Mouse (Mus musculus) intestine, embryonic 14.5 days (tissue): ENCODE results near the gene Zfp955a. TPM values are rescaled to one million over a fixed set of nuclear protein-coding genes. Genes with fewer than 3 reads are reported as not detected.
"Not testable (repeated sequence)": the region's sequence is repeated elsewhere in the genome, so short reads cannot be mapped to it uniquely, and the experiment has no call there.

Experiments
- ATAC-seq: fragments of 200-750 bp; cut with Nextera tagmentation; replicated peaks from 2 replicates; pipeline ENCODE4 v1.8.0; 2017; ENCODE audit warnings: low read depth, moderate number of reproducible peaks, moderate TSS enrichment, moderate library complexity; ENCODE audit not compliant: low FRiP score, low TSS enrichment
- DNase-seq: peaks from one replicate; pipeline ENCODE4 v3.0.0-alpha.2; 2018; ENCODE audit warnings: low spot score
- H3K27ac ChIP-seq: fragments of 300-500 bp; sonication (generic); 2 replicates; pipeline ENCODE4 v1.5.1; 2014; ENCODE audit warnings: low read depth, mild to moderate bottlenecking, control low read depth
- H3K27me3 ChIP-seq: fragments of 300-500 bp; sonication (generic); replicated peaks from 2 replicates; pipeline ENCODE4 v1.6.1; 2014; ENCODE audit warnings: low read length, control low read depth; ENCODE audit not compliant: control insufficient read depth, insufficient read depth
- H3K36me3 ChIP-seq: fragments of 300-500 bp; sonication (generic); 2 replicates; pipeline ENCODE4 v1.6.1; 2014; ENCODE audit warnings: low read length, control low read depth; ENCODE audit not compliant: control insufficient read depth, insufficient read depth
- H3K4me1 ChIP-seq: fragments of 300-500 bp; sonication (generic); replicated peaks from 2 replicates; pipeline ENCODE4 v1.6.1; 2014; ENCODE audit warnings: low read length, control low read depth, mixed read lengths; ENCODE audit not compliant: control insufficient read depth, insufficient read depth
- H3K4me2 ChIP-seq: fragments of 300-500 bp; sonication (generic); 2 replicates; pipeline ENCODE4 v1.6.1; 2014; ENCODE audit warnings: low read length
- H3K4me3 ChIP-seq: fragments of 300-500 bp; sonication (generic); 2 replicates; pipeline ENCODE4 v1.5.1; 2014; ENCODE audit warnings: low read depth, low read length, control low read depth, mixed read lengths
- H3K9ac ChIP-seq: fragments of 300-500 bp; sonication (generic); 2 replicates; pipeline ENCODE4 v1.6.1; 2014; ENCODE audit warnings: mild to moderate bottlenecking, low read length
- H3K9me3 ChIP-seq: fragments of 300-500 bp; sonication (generic); 2 replicates; pipeline ENCODE4 v1.6.1; 2016; ENCODE audit warnings: low read length, control low read depth; ENCODE audit not compliant: control insufficient read depth
- WGBS: fragments of 180-500 bp; shearing (Covaris S2); extraction: QIAGEN DNeasy Blood & Tissue Kit; methylation state at CpG from one replicate; pipeline ENCODE4 v1.1.7; 2014; 5-methylcytosine and 5-hydroxymethylcytosine counted together
- polyA plus RNA-seq: library from polyadenylated mRNA; unstranded; fragments of >200 nt; fragmentation: Nextera tagmentation; extraction: Ambion mirVana; gene quantifications from 2 replicates; pipeline ENCODE4 v1.2.1, GENCODE M21; 2014

The Zfp955a gene
- 16.8 and 18.0 TPM in 2 replicates for polyA plus RNA-seq

DNA sequence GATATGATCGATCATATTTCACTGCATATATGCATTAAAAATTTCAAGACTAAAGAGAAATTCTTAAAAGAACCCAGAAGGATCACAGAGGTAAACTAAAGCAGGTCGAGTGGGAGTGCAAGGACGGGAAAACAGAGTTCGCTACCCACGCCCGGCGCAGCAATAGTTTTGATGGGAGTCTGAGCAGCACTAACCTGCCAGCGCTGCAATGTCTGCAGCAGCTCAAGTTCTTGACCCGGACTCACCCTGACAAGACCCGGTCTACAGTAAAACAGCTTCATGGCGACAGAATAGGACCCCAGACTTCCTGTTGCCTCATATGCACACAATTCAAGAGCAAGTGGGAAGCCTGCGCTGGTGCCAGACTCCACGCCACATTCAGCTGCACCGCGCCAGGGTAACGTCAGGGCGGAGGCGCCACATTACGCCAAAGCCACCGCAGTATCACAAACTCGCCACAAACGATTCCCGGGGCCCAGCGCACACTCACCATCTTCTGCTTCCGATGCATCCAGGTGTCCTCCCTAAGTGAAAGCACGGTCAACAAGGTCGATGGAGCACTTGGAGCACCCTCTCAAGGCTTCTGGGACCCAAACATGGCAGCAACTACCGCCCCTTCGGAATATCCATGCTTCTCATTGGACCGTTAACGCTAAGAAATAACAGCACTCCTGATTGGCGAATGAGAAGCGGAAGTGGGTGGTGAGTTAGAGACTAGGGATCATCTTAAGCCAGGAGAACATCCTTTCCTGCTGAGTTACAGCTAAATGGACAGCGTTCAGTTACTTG is at the start of gene Zfp955a:
Gene Zfp955a, minus strand, starts transcription at position 616 of the 789 bp plus-strand sequence.
- H3K4me1 ChIP-seq, H3K9ac ChIP-seq, H3K36me3 ChIP-seq, H3K27ac ChIP-seq, DNase-seq, H3K27me3 ChIP-seq, H3K9me3 ChIP-seq: not testable (repeated sequence)
- H3K4me2 ChIP-seq, result peak within 1 kb of the TSS; percentile 26; the same call in 1 of the 2 replicates
- H3K4me3 ChIP-seq, result 0 out of 2 replicates have a peak within 1 kb of the TSS, but pooled peaks have one; percentile 15
- WGBS, result 21% methylated on average over 1 of the region's 34 CpGs
- peak; percentile 99 for ATAC-seq

DNA sequence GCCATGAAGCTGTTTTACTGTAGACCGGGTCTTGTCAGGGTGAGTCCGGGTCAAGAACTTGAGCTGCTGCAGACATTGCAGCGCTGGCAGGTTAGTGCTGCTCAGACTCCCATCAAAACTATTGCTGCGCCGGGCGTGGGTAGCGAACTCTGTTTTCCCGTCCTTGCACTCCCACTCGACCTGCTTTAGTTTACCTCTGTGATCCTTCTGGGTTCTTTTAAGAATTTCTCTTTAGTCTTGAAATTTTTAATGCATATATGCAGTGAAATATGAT is 34.9 kb upstream of the Zfp955a start:
- H3K9ac ChIP-seq, H3K27ac ChIP-seq, H3K36me3 ChIP-seq, DNase-seq, H3K9me3 ChIP-seq, H3K4me3 ChIP-seq, H3K4me1 ChIP-seq, H3K27me3 ChIP-seq: not testable (repeated sequence)
- no CpG with 5 or more reads among the region's 9 CpGs for WGBS
- peak; percentile 65; the same call in 1 of the 2 replicates for ATAC-seq
- peak overlapping the region; percentile 29 for H3K4me2 ChIP-seq

DNA sequence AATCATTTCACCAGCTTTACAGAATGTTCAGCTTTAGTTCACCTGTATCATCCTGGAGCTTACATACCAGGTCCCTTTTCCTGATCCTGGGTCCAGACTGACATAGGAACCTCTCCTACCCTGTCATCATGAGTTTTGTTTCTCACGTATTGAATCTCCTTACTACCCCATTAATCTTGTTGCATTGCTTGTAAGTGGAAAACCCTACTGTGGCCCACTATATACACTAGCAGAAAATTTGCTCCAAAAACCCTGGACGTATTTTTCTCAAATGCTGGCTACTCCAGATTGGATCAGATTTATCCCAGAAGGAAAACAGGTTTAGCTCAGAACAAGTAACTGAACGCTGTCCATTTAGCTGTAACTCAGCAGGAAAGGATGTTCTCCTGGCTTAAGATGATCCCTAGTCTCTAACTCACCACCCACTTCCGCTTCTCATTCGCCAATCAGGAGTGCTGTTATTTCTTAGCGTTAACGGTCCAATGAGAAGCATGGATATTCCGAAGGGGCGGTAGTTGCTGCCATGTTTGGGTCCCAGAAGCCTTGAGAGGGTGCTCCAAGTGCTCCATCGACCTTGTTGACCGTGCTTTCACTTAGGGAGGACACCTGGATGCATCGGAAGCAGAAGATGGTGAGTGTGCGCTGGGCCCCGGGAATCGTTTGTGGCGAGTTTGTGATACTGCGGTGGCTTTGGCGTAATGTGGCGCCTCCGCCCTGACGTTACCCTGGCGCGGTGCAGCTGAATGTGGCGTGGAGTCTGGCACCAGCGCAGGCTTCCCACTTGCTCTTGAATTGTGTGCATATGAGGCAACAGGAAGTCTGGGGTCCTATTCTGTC is 34.3 kb upstream of the Zfp955a start, which contains the start of gene Zfp955b:
Gene Zfp955b, plus strand, starts transcription at position 506 of the 837 bp plus-strand sequence.
- not testable (repeated sequence) for DNase-seq
- WGBS, result no CpG with 5 or more reads among the region's 25 CpGs

GRCm38 (mm10) chr17:33268907-33269306 is 14.0 kb upstream of the Zfp955a start:
- Histone ChIP-seq H3K27me3 (no peaks in the 10 kb centered on the region), H3K9ac (no peak overlapping the region), H3K27ac (no peak overlapping the region), H3K4me3 (no peak overlapping the region), H3K4me2 (no peak overlapping the region), H3K9me3 (no peaks in the 10 kb centered on the region), H3K36me3 (no peaks in the 10 kb centered on the region), H3K4me1 (no peaks in the 10 kb centered on the region)
- no peak for ATAC-seq
- 88% methylated on average over 9 of the region's 9 CpGs for WGBS
- DNase-seq, result no peak

More for the DNA sequence above, 34.3 kb upstream of the Zfp955a start, which contains the start of gene Zfp955b:
- H3K9ac ChIP-seq, H3K9me3 ChIP-seq, H3K27ac ChIP-seq, H3K4me3 ChIP-seq, H3K27me3 ChIP-seq, H3K36me3 ChIP-seq, H3K4me1 ChIP-seq: not testable (repeated sequence)
- H3K4me2 ChIP-seq, result peak within 1 kb of the TSS; percentile 29
- peak; percentile 99 for ATAC-seq

DNA sequence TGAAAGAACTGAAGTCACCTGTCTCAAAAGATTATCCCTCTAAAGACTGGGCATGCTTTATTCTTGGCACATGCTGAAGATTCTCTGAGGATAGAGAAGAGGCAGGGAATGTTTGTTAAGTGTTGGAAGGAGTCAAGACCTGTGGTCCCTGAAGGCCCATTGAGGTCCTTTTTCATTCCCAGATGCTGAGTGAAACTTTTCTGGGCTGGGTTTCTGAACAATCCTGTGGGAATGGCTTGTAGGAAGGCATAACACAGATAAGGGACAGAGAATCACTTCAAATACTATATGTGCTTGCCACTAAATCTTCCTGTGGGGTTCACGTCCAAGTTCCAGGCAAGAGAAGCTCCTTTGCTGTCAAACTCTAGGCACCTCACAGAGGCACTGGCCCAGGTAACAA is 9.4 kb upstream of the Zfp955a start, which contains the start of gene Olfr63:
Gene Olfr63, plus strand, starts transcription at position 301 of the 400 bp plus-strand sequence.
- ATAC-seq (no peak), DNase-seq (no peak)
- H3K4me2 ChIP-seq, result no peak within 1 kb of the TSS
- 61% methylated on average over 1 of the region's 1 CpGs for WGBS
- H3K9ac ChIP-seq, result no peak within 1 kb of the TSS
- no peak within 1 kb of the TSS for H3K4me3 ChIP-seq
- no peaks in the 10 kb centered on the region for H3K27me3 ChIP-seq
- no peak within 1 kb of the TSS for H3K27ac ChIP-seq
- H3K36me3 ChIP-seq, result no peaks in the 10 kb centered on the region
- no peaks in the 10 kb centered on the region for H3K4me1 ChIP-seq
- no peaks in the 10 kb centered on the region for H3K9me3 ChIP-seq

- not testable (repeated sequence) for H3K36me3 ChIP-seq, H3K27me3 ChIP-seq, H3K9me3 ChIP-seq, H3K4me3 ChIP-seq, H3K27ac ChIP-seq, DNase-seq, H3K9ac ChIP-seq, H3K4me2 ChIP-seq, H3K4me1 ChIP-seq
- ATAC-seq, result peak; percentile 41
- WGBS, result no CpG with 5 or more reads among the region's 2 CpGs
These were observed 343 bp upstream of the Zfp955a start for GRCm38 (mm10) chr17:33255319-33255657.

GRCm38 (mm10) chr17:33236646-33237045 is 18.3 kb downstream of the Zfp955a start:
- ATAC-seq, H3K4me1 ChIP-seq: not testable (repeated sequence)
- 96% methylated on average over 1 of the region's 1 CpGs for WGBS

DNA sequence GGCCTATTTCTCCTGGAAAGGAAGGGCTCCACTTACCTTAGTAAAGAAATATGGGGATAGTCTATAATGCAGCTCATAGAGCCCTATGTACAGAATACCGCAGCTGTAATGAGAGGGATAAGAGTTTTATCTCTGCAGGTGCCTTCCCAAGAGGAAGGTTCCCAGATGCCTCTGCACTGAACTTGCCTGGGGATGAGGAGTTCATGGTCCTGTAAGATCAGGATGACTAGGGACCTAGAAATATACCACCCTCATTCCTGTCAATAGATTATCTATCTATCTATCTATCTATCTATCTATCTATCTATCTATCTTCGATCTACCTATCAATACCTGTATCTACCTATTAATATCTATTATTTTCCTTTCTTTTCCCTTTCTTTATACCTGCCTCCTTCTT is 33.4 kb downstream of the Zfp955a start, which contains the start of gene Olfr1564:
Gene Olfr1564, minus strand, starts transcription at position 101 of the 400 bp plus-strand sequence.
- ATAC-seq, result no peak
- no peaks in the 10 kb centered on the region for H3K36me3 ChIP-seq
- H3K4me1 ChIP-seq, result no peaks in the 10 kb centered on the region
- WGBS, result 85% methylated on average over 2 of the region's 2 CpGs
- no peak for DNase-seq
- H3K9ac ChIP-seq, result no peak within 1 kb of the TSS
- no peak within 1 kb of the TSS for H3K27ac ChIP-seq
- H3K4me3 ChIP-seq, result no peak within 1 kb of the TSS
- 0 out of 2 replicates have a peak, but pooled peaks cover 2% of the 10 kb centered on the region for H3K9me3 ChIP-seq
- H3K4me2 ChIP-seq, result no peak within 1 kb of the TSS
- no peaks in the 10 kb centered on the region for H3K27me3 ChIP-seq

More at GRCm38 (mm10) chr17:33236646-33237045, 18.3 kb downstream of the Zfp955a start:
- not testable (repeated sequence) for H3K27ac ChIP-seq, H3K36me3 ChIP-seq, DNase-seq, H3K27me3 ChIP-seq, H3K4me2 ChIP-seq, H3K9ac ChIP-seq, H3K4me3 ChIP-seq, H3K9me3 ChIP-seq
